9 mouse cellular contexts compared by ENCODE assay signal in genomic region chr13:73466411-73466810, GRCm38 (mm10). TPM values are rescaled to one million over a fixed set of nuclear protein-coding genes. Genes with fewer than 3 reads are reported as not detected.
DNase-seq lines count a peak whose midpoint lies in the region; ATAC-seq and TF ChIP-seq lines count a peak whose summit lies in the region.
"Had no signal": no experiment of that assay in that cellular context is flagged by ENCODE, and none has a peak within 500 bp of the region (broad histone marks: within the 10 kb centered on the region; RNA-seq: fewer than 3 reads in every experiment).

No protein-coding gene starts in this region.

- H3K4me2 ChIP-seq in kidney, embryonic 15.5 days = peak overlapping the region; percentile 85
- H3K4me2 ChIP-seq in hindbrain, postnatal 0 days (ENCODE audit: low read depth, low read length) = peak overlapping the region; percentile 88
- H3K4me2 ChIP-seq in midbrain, embryonic 16.5 days (ENCODE audit: low read length) = peak overlapping the region; percentile 98

- no peaks in the 10 kb centered on the region for H3K9me3 ChIP-seq in erythroblast, embryonic 14.5 days (ENCODE audit: control insufficient read depth, low read length)
- no peaks in the 10 kb centered on the region for H3K9me3 ChIP-seq in kidney, embryonic 15.5 days (replicated peaks)
- H3K9me3 ChIP-seq in hindbrain, postnatal 0 days (ENCODE audit: low read length) = no peaks in the 10 kb centered on the region
- no peaks in the 10 kb centered on the region for H3K9me3 ChIP-seq in midbrain, embryonic 16.5 days (replicated peaks; ENCODE audit: control insufficient read depth, low read length, poor library complexity, severe bottlenecking)
- H3K9me3 ChIP-seq: intestine, embryonic 15.5 days had no signal

- H3K4me3 ChIP-seq in erythroblast, embryonic 14.5 days (replicated peaks) = peak overlapping the region; percentile 82
- no peak overlapping the region for H3K4me3 ChIP-seq in kidney, embryonic 15.5 days (replicated peaks)
- H3K4me3 ChIP-seq in hindbrain, postnatal 0 days (ENCODE audit: low read length) = peak overlapping the region; percentile 99; the same call in 1 of the 2 replicates
- H3K4me3 ChIP-seq in midbrain, embryonic 16.5 days (ENCODE audit: low read depth, low read length) = no peak overlapping the region; the same call in 1 of the 2 replicates

- ATAC-seq in erythroblast, adult 5-6 weeks (replicated peaks; ENCODE audit: low FRiP score, poor library complexity, severe bottlenecking) = no peak
- ATAC-seq in kidney, embryonic 15.5 days (replicated peaks; ENCODE audit: low FRiP score) = no peak
- no peak for ATAC-seq in hindbrain, postnatal 0 days
- no peak for ATAC-seq in midbrain, embryonic 16.5 days

- peaks cover 41% of the 10 kb centered on the region for H3K36me3 ChIP-seq in erythroblast, embryonic 14.5 days (ENCODE audit: control insufficient read depth)
- no peaks in the 10 kb centered on the region for H3K36me3 ChIP-seq in kidney, embryonic 15.5 days
- no peaks in the 10 kb centered on the region for H3K36me3 ChIP-seq in hindbrain, postnatal 0 days (ENCODE audit: insufficient read depth, low read length)
- H3K36me3 ChIP-seq in midbrain, embryonic 16.5 days (ENCODE audit: control insufficient read depth, insufficient read depth, low read length) = no peaks in the 10 kb centered on the region
- H3K36me3 ChIP-seq: intestine, embryonic 15.5 days had no signal

- no peak overlapping the region for H3K27ac ChIP-seq in kidney, embryonic 15.5 days
- peak overlapping the region; percentile 96; the same call in 1 of the 2 replicates for H3K27ac ChIP-seq in hindbrain, postnatal 0 days
- peak overlapping the region; percentile 96 for H3K27ac ChIP-seq in midbrain, embryonic 16.5 days (ENCODE audit: low read length)

- H3K27me3 ChIP-seq in erythroblast, embryonic 14.5 days (ENCODE audit: control insufficient read depth) = no peaks in the 10 kb centered on the region
- no peaks in the 10 kb centered on the region for H3K27me3 ChIP-seq in kidney, embryonic 15.5 days
- no peaks in the 10 kb centered on the region; the same call in 1 of the 2 replicates for H3K27me3 ChIP-seq in hindbrain, postnatal 0 days (ENCODE audit: insufficient read depth, low read length)
- no peaks in the 10 kb centered on the region for H3K27me3 ChIP-seq in midbrain, embryonic 16.5 days (ENCODE audit: control insufficient read depth, insufficient read depth, low read depth, low read length)
- H3K27me3 ChIP-seq: intestine, embryonic 15.5 days had no signal

- H3K4me1 ChIP-seq in erythroblast, embryonic 14.5 days (ENCODE audit: control insufficient read depth) = peaks cover 71% of the 10 kb centered on the region
- peaks cover 34% of the 10 kb centered on the region for H3K4me1 ChIP-seq in kidney, embryonic 15.5 days
- peaks cover 25% of the 10 kb centered on the region; the same call in 1 of the 2 replicates for H3K4me1 ChIP-seq in hindbrain, postnatal 0 days (ENCODE audit: insufficient read depth, low read length)
- H3K4me1 ChIP-seq in midbrain, embryonic 16.5 days (ENCODE audit: control insufficient read depth, insufficient read depth, low read length) = peaks cover 21% of the 10 kb centered on the region

- no peak for DNase-seq in kidney, postnatal 14 days
- no peak for DNase-seq in hindbrain, postnatal 0 days (ENCODE audit: low spot score)
- no peak for DNase-seq in left cerebral cortex, adult 18-20 months (ENCODE audit: low spot score in 2 of 2)
- no peak for DNase-seq in right cerebral cortex, postnatal 4 days

- 72% methylated on average over 3 of the region's 3 CpGs for WGBS in kidney, embryonic 15.5 days
- WGBS in hindbrain, postnatal 0 days = 82% methylated on average over 3 of the region's 3 CpGs
- 84% methylated on average over 3 of the region's 3 CpGs for WGBS in midbrain, embryonic 16.5 days

- no peak for TF ChIP-seq CTCF in hindbrain, postnatal 0 days (IDR thresholded peaks at IDR 0.05; ENCODE audit: low read depth)

- H3K9ac ChIP-seq in kidney, embryonic 15.5 days = no peak overlapping the region
- H3K9ac ChIP-seq in hindbrain, postnatal 0 days (replicated peaks; ENCODE audit: low read length) = no peak overlapping the region; the same call in 1 of the 2 replicates
- H3K9ac ChIP-seq in midbrain, embryonic 16.5 days (ENCODE audit: low read depth, low read length) = peak overlapping the region; percentile 95; the same call in 1 of the 2 replicates

RNA-seq across cellular contexts. Expression of gene Lpcat1, which starts 0.6 kb away (rescaled TPM):
- polyA plus RNA-seq in erythroblast, embryonic 14.5 days (2012) = 11.1 and 15.4 TPM in 2 replicates
- 72.5 and 89.3 TPM in 2 replicates for total RNA-seq in erythroblast, adult 5-6 weeks (2015; ENCODE audit: low replicate concordance)
- total RNA-seq in erythroblast, adult 5-6 weeks (2017; ENCODE audit: low replicate concordance) = 176 and 246 TPM in 2 replicates
- polyA plus RNA-seq in kidney, embryonic 15.5 days (2015; fragmentation: Nextera tagmentation; extraction: Ambion mirVana) = 36.1 and 36.4 TPM in 2 replicates
- 191 and 199 TPM in 2 replicates for total RNA-seq in hindbrain, postnatal 0 days (2014; rRNA removed)
- 75.7 and 78.5 TPM in 2 replicates for polyA plus RNA-seq in hindbrain, postnatal 0 days (2015; fragmentation: Nextera tagmentation; extraction: Ambion mirVana)
- polyA plus RNA-seq in midbrain, embryonic 16.5 days (2015; fragmentation: Nextera tagmentation; extraction: Ambion mirVana) = 75.7 and 78.3 TPM in 2 replicates
- total RNA-seq in left cerebral cortex, adult 18-20 months (2021) = 10 to 100 TPM; 45.9 to 48.0 TPM

Comparison
In these comparisons a context has a peak if more than half of its experiments do, and no peak if none do; other contexts are left out.
1. H3K4me3 ChIP-seq: peak in erythroblast, embryonic 14.5 days (single experiment) and hindbrain, postnatal 0 days (single experiment); none in kidney, embryonic 15.5 days (single experiment) and midbrain, embryonic 16.5 days (single experiment).
2. Peak in every context shown above with its lines, with median percentiles within 50 percentile points of each other: H3K4me2 ChIP-seq.